Comparison of ENCODE assay signal across 25 mouse cellular contexts in genomic region chr16:14156312-14156711, GRCm38 (mm10). TPM values are rescaled to one million over a fixed set of nuclear protein-coding genes. Genes with fewer than 3 reads are reported as not detected.
DNase-seq lines count a peak whose midpoint lies in the region; ATAC-seq and TF ChIP-seq lines count a peak whose summit lies in the region.
"Had no signal": no experiment of that assay in that cellular context is flagged by ENCODE, and none has a peak within 500 bp of the region (broad histone marks: within the 10 kb centered on the region; RNA-seq: fewer than 3 reads in every experiment).

No protein-coding gene starts in this region.

- peaks cover 11% of the 10 kb centered on the region; the same call in 1 of the 2 replicates for H3K79me2 ChIP-seq in liver, adult 2 months (ENCODE audit: control insufficient read depth, insufficient read depth, low read length)

- TF ChIP-seq CTCF in liver, adult 2 months (IDR thresholded peaks at IDR 0.05; ENCODE audit: low read depth, low read length) = no peak

- H3K4me2 ChIP-seq in liver, embryonic 12.5 days = no peak overlapping the region
- H3K4me2 ChIP-seq: embryonic facial prominence, embryonic 12.5 days; embryonic facial prominence, embryonic 15.5 days; heart, embryonic 11.5 days; hindbrain, embryonic 12.5 days; hindbrain, embryonic 15.5 days had no signal

- H3K36me3 ChIP-seq in liver, adult 2 months (ENCODE audit: control insufficient read depth, insufficient read depth, low read length) = peaks cover 15% of the 10 kb centered on the region
- H3K36me3 ChIP-seq in liver, embryonic 12.5 days = peaks cover 33% of the 10 kb centered on the region

- TF ChIP-seq POLR2A in liver, adult 2 months (IDR thresholded peaks at IDR 0.05; ENCODE audit: extremely low read depth, insufficient read depth, low read length) = no peak

- no peak for ATAC-seq in liver, embryonic 12.5 days
- ATAC-seq: activated CD4-positive, CD25-positive, alpha-beta regulatory T cell, adult 4 months; CD4-positive, CD25-positive, alpha-beta regulatory T cell, adult 4 months; forebrain, embryonic 14.5 days; forebrain, postnatal 0 days; intestine, postnatal 0 days had no signal

- WGBS in liver, adult 2 months = 53% methylated on average over 6 of the region's 6 CpGs
- WGBS in liver, embryonic 12.5 days (ENCODE audit: insufficient replicate concordance) = 82% methylated on average over 6 of the region's 6 CpGs

- no peak overlapping the region for H3K4me3 ChIP-seq in liver, adult 2 months (ENCODE audit: insufficient read depth, low read depth, low read length)
- H3K4me3 ChIP-seq in liver, embryonic 12.5 days = no peak overlapping the region
- H3K4me3 ChIP-seq: embryonic facial prominence, embryonic 12.5 days; embryonic facial prominence, embryonic 15.5 days; gastrocnemius, adult 2 months; hindbrain, embryonic 12.5 days; hindbrain, embryonic 15.5 days had no signal

- no peaks in the 10 kb centered on the region for H3K9me3 ChIP-seq in liver, embryonic 12.5 days (replicated peaks)
- H3K9me3 ChIP-seq: embryonic facial prominence, embryonic 12.5 days; embryonic facial prominence, embryonic 15.5 days; hindbrain, embryonic 12.5 days; hindbrain, embryonic 15.5 days had no signal

- peaks cover 39% of the 10 kb centered on the region for H3K4me1 ChIP-seq in liver, adult 2 months (ENCODE audit: control insufficient read depth, insufficient read depth, low read length)
- H3K4me1 ChIP-seq in liver, embryonic 12.5 days = peaks cover 29% of the 10 kb centered on the region

- no peak overlapping the region for H3K9ac ChIP-seq in liver, adult 2 months (ENCODE audit: low read depth, low read length)
- H3K9ac ChIP-seq in liver, embryonic 12.5 days = no peak overlapping the region
- H3K9ac ChIP-seq: embryonic facial prominence, embryonic 12.5 days; embryonic facial prominence, embryonic 15.5 days; forebrain, postnatal 0 days; hindbrain, embryonic 12.5 days; hindbrain, embryonic 15.5 days had no signal

- peak; percentile 50 for DNase-seq in adrenal gland, adult 2 months
- no peak for DNase-seq in adrenal gland, postnatal 10 days
- peak; percentile 76 for DNase-seq in liver, adult 2 months (ENCODE audit: extremely low read depth, low read depth, low spot score)
- peak; percentile 26 for DNase-seq in CD4-positive helper T cell, adult 2 months (ENCODE audit: low read depth, low spot score)
- no peak for DNase-seq in thymus, adult 18-20 months
- DNase-seq: adrenal gland, postnatal 36 days; B cell, adult 2 months; cerebellum, adult 11 months; cerebellum, adult 2 months; cerebellum, adult 9-11 months; cerebellum, postnatal 25 days; forebrain, postnatal 0 days; gastrocnemius, adult 2 months; gastrocnemius, postnatal 14 days; heart, adult 11 months had no signal

- peak overlapping the region; percentile 88 for H3K27ac ChIP-seq in liver, adult 2 months (replicated peaks; ENCODE audit: insufficient read depth, low read depth, low read length)
- no peak overlapping the region for H3K27ac ChIP-seq in liver, embryonic 12.5 days
- H3K27ac ChIP-seq: embryonic facial prominence, embryonic 12.5 days; embryonic facial prominence, embryonic 15.5 days; gastrocnemius, adult 2 months; hindbrain, embryonic 12.5 days; hindbrain, embryonic 15.5 days had no signal

- H3K27me3 ChIP-seq in liver, adult 2 months (ENCODE audit: control insufficient read depth, insufficient read depth, low read length) = no peaks in the 10 kb centered on the region
- H3K27me3 ChIP-seq in liver, embryonic 12.5 days (replicated peaks) = no peaks in the 10 kb centered on the region
- H3K27me3 ChIP-seq: embryonic facial prominence, embryonic 12.5 days; embryonic facial prominence, embryonic 15.5 days; hindbrain, embryonic 12.5 days; hindbrain, embryonic 15.5 days had no signal

RNA-seq across cellular contexts. Expression of gene Nde1, which starts 6.8 kb away (rescaled TPM):
- 10 to 100 TPM; 35.8 to 45.5 TPM for total RNA-seq in adrenal gland, adult 2 months (2021)
- 36.3 and 39.3 TPM in 2 replicates for polyA plus RNA-seq in adrenal gland, adult 2 months (2012; rRNA removed)
- total RNA-seq in adrenal gland, postnatal 10 days (2021) = 10 to 100 TPM; 35.9 to 39.0 TPM
- total RNA-seq in liver, adult 2 months (2014; rRNA removed) = 9.4 and 12.3 TPM in 2 replicates
- polyA plus RNA-seq in liver, adult 2 months (2012; rRNA removed) = 14.4 and 14.5 TPM in 2 replicates
- 70.0 and 70.2 TPM in 2 replicates for polyA plus RNA-seq in liver, embryonic 12.5 days (2016; fragmentation: Nextera tagmentation; extraction: Ambion mirVana)

RNA-seq across cellular contexts. Expression of gene Marf1, which starts 6.8 kb away (rescaled TPM):
- total RNA-seq in adrenal gland, adult 2 months (2021) = 100 to 1,000 TPM in 1 of 2 experiments, 10 to 100 TPM in 1; 84.4 to 127 TPM
- polyA plus RNA-seq in adrenal gland, adult 2 months (2012; rRNA removed) = 13.2 and 17.0 TPM in 2 replicates
- 10 to 100 TPM; 64.9 to 66.4 TPM for total RNA-seq in adrenal gland, postnatal 10 days (2021)
- total RNA-seq in liver, adult 2 months (2014; rRNA removed) = 26.4 and 36.2 TPM in 2 replicates
- 10.7 and 11.3 TPM in 2 replicates for polyA plus RNA-seq in liver, adult 2 months (2012; rRNA removed)
- polyA plus RNA-seq in liver, embryonic 12.5 days (2016; fragmentation: Nextera tagmentation; extraction: Ambion mirVana) = 6.4 and 6.6 TPM in 2 replicates

Comparison
In these comparisons a context has a peak if more than half of its experiments do, and no peak if none do; other contexts are left out.
1. DNase-seq: peak in adrenal gland, adult 2 months (single experiment), liver, adult 2 months (single experiment) and CD4-positive helper T cell, adult 2 months (single experiment); none in adrenal gland, postnatal 10 days (single experiment) and thymus, adult 18-20 months (0 of 2).